Mouse (Mus musculus) kidney, embryonic 16.5 days (tissue): ENCODE measurements around the gene Sema4f. TPM values are rescaled to one million over a fixed set of nuclear protein-coding genes. Genes with fewer than 3 reads are reported as not detected.

ENCODE experiments used
- ATAC-seq: fragments of 200-750 bp; cut with Nextera tagmentation; 2 replicates; pipeline ENCODE4 v1.8.0; 2017; ENCODE audit warnings: moderate TSS enrichment; ENCODE audit not compliant: low FRiP score, low TSS enrichment
- H3K27ac ChIP-seq: fragments of 300-500 bp; sonication (generic); 2 replicates; pipeline ENCODE4 v1.5.1; 2014; ENCODE audit warnings: low read length
- H3K27me3 ChIP-seq: fragments of 300-500 bp; sonication (generic); 2 replicates; pipeline ENCODE4 v1.6.1; 2014; ENCODE audit warnings: low read length, control low read depth, mixed read lengths; ENCODE audit not compliant: insufficient read depth
- H3K36me3 ChIP-seq: fragments of 300-500 bp; sonication (generic); 2 replicates; pipeline ENCODE4 v1.6.1; 2014; ENCODE audit warnings: low read length, control low read depth, mixed read lengths; ENCODE audit not compliant: insufficient read depth
- H3K4me1 ChIP-seq: fragments of 300-500 bp; sonication (generic); 2 replicates; pipeline ENCODE4 v1.6.1; 2014; ENCODE audit warnings: low read length, control low read depth, mixed read lengths; ENCODE audit not compliant: insufficient read depth
- H3K4me2 ChIP-seq: fragments of 300-500 bp; sonication (generic); replicated peaks from 2 replicates; pipeline ENCODE4 v1.6.1; 2014; ENCODE audit warnings: low read depth, low read length
- H3K4me3 ChIP-seq: fragments of 300-500 bp; sonication (generic); 2 replicates; pipeline ENCODE4 v1.5.1; 2014; ENCODE audit warnings: mild to moderate bottlenecking, low read length
- H3K9ac ChIP-seq: fragments of 300-500 bp; sonication (generic); replicated peaks from 2 replicates; pipeline ENCODE4 v1.6.1; 2014; ENCODE audit warnings: low read length
- H3K9me3 ChIP-seq: fragments of 300-500 bp; sonication (generic); 2 replicates; pipeline ENCODE4 v1.6.1; 2016; ENCODE audit warnings: low read length, control low read depth
- WGBS: fragments of 180-500 bp; shearing (Covaris S2); extraction: QIAGEN DNeasy Blood & Tissue Kit; methylation state at CpG from one replicate; pipeline ENCODE4 v1.1.7; 2014; 5-methylcytosine and 5-hydroxymethylcytosine counted together
- polyA plus RNA-seq: library from polyadenylated mRNA; unstranded; fragments of >200 nt; fragmentation: Nextera tagmentation; extraction: Ambion mirVana; gene quantifications from 2 replicates; pipeline ENCODE4 v1.2.1, GENCODE M21; 2015

The Sema4f gene
- polyA plus RNA-seq, result 1.1 and 1.6 TPM in 2 replicates

DNA sequence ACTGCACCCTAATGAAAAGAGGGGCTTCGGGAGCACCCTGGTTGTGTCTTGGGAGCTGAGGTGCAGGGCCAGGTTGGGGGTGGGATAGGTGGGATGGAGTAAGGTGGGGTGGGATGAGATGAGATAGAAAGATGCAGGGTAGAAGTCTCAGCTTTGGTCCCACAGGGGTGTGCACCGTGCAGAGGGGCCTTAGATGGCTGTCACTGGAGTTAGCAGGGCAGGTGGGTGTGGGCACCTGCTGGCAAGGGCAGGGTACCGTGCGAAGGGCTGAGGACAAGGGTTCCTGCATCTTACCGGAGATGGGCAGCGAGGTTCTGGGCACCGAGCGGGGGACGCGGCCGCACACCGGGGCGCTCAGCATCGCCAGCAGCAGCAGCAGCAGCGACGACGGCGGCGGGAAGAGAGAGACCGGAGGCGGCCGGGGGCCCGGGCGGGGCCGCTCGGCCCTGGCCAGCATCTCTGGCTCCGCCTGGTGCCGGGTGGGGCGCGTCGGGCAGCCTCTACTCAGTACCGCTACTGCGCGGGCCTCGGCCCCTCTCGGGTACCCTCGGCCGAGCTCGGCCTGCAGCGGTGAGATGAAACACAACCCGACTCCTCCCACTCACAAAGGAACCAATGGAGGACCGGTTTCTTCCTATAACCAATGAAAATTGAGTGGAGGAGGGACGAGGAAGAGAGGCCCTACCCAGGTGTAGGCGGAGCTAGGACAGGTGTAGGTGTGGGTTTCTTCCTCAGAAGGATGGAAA, at the start of gene Sema4f:
Sema4f (minus strand) TSS at position 603 of the 746 bp plus-strand sequence.
- no peaks in the 10 kb centered on the region for H3K36me3 ChIP-seq
- peak within 1 kb of the TSS; percentile 84 for H3K4me2 ChIP-seq
- 3% methylated on average over 32 of the region's 44 CpGs for WGBS
- H3K4me3 ChIP-seq, result peak within 1 kb of the TSS; percentile 58
- H3K27me3 ChIP-seq, result peaks cover 8% of the 10 kb centered on the region; the same call in 1 of the 2 replicates
- peak within 1 kb of the TSS; percentile 66 for H3K9ac ChIP-seq
- peaks cover 6% of the 10 kb centered on the region; the same call in 1 of the 2 replicates for H3K4me1 ChIP-seq
- ATAC-seq, result peak; percentile 98
- H3K27ac ChIP-seq, result no peak within 1 kb of the TSS
- no peaks in the 10 kb centered on the region for H3K9me3 ChIP-seq

DNA sequence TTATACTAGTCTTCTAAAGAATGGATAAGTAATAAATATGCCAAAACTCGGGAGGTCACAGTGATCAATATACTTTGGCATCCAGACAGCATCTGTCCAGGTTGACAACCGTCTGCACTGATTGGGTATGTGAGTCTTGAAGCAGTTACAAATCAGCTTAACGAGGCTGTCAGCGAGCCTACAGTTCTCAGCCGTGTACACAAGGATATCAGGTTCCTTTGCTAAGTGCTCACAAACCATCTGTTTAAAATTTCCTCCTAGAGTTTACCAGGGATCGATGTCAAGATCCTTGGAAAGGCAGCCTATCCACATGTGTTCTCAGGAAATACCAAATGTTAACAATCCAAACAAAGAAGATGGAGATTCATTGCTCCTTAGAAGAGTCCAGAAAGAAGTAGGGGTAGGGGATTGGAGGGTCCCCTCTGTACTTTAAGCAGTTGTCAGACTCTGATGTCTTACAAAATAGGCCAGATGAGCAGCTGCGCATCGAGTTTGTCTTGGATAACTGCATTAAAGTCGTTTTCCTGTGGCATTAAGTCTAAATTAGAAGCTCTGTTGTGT, 47.9 kb upstream of the Sema4f start:
- Histone ChIP-seq H3K9me3 (no peaks in the 10 kb centered on the region), H3K27me3 (no peaks in the 10 kb centered on the region), H3K4me3 (no peak overlapping the region), H3K4me1 (0 out of 2 replicates have a peak, but pooled peaks cover 3% of the 10 kb centered on the region), H3K9ac (no peak overlapping the region), H3K36me3 (no peaks in the 10 kb centered on the region), H3K27ac (peak overlapping the region; percentile 47; the same call in 1 of the 2 replicates), H3K4me2 (0 out of 2 replicates have a peak overlapping the region, but pooled peaks have one; percentile 16)
- ATAC-seq, result peak; percentile 79; the same call in 1 of the 2 replicates
- WGBS, result 9% methylated on average over 9 of the region's 9 CpGs

DNA sequence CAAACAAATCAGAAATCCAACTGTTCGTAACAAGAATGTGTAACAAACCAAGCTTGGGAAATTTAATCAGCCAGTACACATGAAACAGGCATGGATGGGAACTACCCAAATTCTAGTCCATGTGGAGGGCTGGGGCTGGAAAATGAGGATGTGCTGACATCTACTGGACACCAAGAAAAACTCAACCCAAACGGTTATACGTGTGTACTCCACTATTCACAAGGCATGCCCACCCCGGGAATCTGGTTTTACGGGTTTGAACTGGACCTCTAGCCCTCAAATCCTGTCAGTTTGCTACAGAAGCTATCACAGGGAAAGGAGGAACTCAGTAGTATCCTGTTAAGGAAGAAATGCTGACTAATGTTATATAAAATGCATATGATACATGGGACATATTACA, 31.5 kb upstream of the Sema4f start:
- WGBS, result 4% methylated on average over 5 of the region's 5 CpGs
- H3K9ac ChIP-seq, result no peak overlapping the region
- H3K36me3 ChIP-seq, result no peaks in the 10 kb centered on the region
- H3K4me1 ChIP-seq, result no peaks in the 10 kb centered on the region
- H3K4me2 ChIP-seq, result no peak overlapping the region
- H3K9me3 ChIP-seq, result no peaks in the 10 kb centered on the region
- H3K27me3 ChIP-seq, result no peaks in the 10 kb centered on the region
- peak; percentile 81 for ATAC-seq
- H3K4me3 ChIP-seq, result no peak overlapping the region
- no peak overlapping the region for H3K27ac ChIP-seq

- H3K9me3 ChIP-seq, result no peaks in the 10 kb centered on the region
- no peak overlapping the region for H3K27ac ChIP-seq
Measured at GRCm38 (mm10) chr6:82969249-82970084, 29.9 kb upstream of the Sema4f start.

GRCm38 (mm10) chr6:82961664-82962063, 22.1 kb upstream of the Sema4f start:
- Histone ChIP-seq H3K36me3 (no peaks in the 10 kb centered on the region), H3K4me1 (no peaks in the 10 kb centered on the region), H3K9ac (no peak overlapping the region), H3K4me3 (no peak overlapping the region), H3K27me3 (no peaks in the 10 kb centered on the region), H3K27ac (no peak overlapping the region), H3K9me3 (no peaks in the 10 kb centered on the region), H3K4me2 (no peak overlapping the region)
- 55% methylated on average over 1 of the region's 1 CpGs for WGBS
- no peak for ATAC-seq

More at GRCm38 (mm10) chr6:82969249-82970084, 29.9 kb upstream of the Sema4f start:
- WGBS, result 71% methylated on average over 6 of the region's 6 CpGs
- Histone ChIP-seq H3K4me1 (no peaks in the 10 kb centered on the region), H3K9ac (no peak overlapping the region), H3K27me3 (no peaks in the 10 kb centered on the region), H3K4me3 (no peak overlapping the region), H3K4me2 (no peak overlapping the region), H3K36me3 (no peaks in the 10 kb centered on the region)
- no peak for ATAC-seq

- Histone ChIP-seq H3K27me3 (no peaks in the 10 kb centered on the region), H3K9me3 (no peaks in the 10 kb centered on the region), H3K27ac (0 out of 2 replicates have a peak overlapping the region, but pooled peaks have one; percentile 0), H3K4me2 (no peak overlapping the region), H3K9ac (no peak overlapping the region), H3K4me1 (no peaks in the 10 kb centered on the region), H3K36me3 (no peaks in the 10 kb centered on the region), H3K4me3 (no peak overlapping the region)
- ATAC-seq, result no peak
- 39% methylated on average over 4 of the region's 4 CpGs for WGBS
Measured at GRCm38 (mm10) chr6:82956553-82957251, 17.1 kb upstream of the Sema4f start.

DNA sequence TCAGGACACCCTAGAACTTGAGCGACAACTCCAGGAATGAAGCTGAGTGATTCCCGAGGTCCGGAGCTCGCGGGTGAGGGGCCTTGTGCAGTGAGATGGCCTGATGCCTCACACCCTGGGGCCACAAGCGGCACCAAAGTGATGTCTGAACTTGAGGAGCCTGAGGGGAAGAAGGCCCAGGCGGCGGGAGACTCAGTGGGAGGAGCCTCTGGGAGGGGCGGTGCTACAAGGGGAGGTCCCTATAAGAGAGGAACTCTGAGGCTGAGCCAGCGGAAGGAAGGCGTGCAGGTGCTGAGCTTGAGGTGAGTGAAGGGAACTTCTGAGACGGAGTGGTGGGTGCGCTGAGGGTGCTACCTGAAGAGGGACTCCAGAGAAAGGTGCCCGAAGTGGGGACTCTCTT, 7.1 kb upstream of the Sema4f start, which contains the start of gene M1ap:
M1ap (plus strand) TSS at position 252 of the 400 bp plus-strand sequence.
- Histone ChIP-seq H3K9ac (no peak within 1 kb of the TSS), H3K27ac (no peak within 1 kb of the TSS), H3K27me3 (no peaks in the 10 kb centered on the region), H3K4me1 (no peaks in the 10 kb centered on the region), H3K9me3 (no peaks in the 10 kb centered on the region), H3K4me3 (no peak within 1 kb of the TSS), H3K36me3 (no peaks in the 10 kb centered on the region), H3K4me2 (no peak within 1 kb of the TSS)
- 79% methylated on average over 14 of the region's 14 CpGs for WGBS
- no peak for ATAC-seq

DNA sequence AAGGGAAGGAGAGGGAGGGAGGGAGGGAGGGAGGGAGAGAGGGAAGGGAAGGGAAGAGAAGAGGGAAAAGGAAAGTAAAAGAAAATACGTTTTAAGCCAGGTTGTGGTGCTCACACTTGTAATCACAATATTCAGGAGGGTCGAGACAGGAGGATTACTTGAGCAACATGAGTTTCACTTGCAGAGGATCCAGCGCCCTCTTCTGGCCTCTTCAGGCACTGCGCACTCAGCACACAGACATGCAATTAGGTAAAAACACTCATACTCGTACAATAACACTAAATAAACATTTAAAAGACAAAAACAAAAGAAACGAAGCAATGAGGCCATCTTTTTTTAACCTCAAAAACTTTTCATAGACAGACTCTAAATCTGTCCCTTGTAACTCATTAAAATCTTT, 6.2 kb upstream of the Sema4f start:
- WGBS, result 54% methylated on average over 6 of the region's 6 CpGs
- no peak overlapping the region for H3K9ac ChIP-seq

GRCm38 (mm10) chr6:82940765-82941164, 1.2 kb upstream of the Sema4f start:
- Histone ChIP-seq H3K4me1 (peaks cover 6% of the 10 kb centered on the region; the same call in 1 of the 2 replicates), H3K4me3 (no peak overlapping the region), H3K9ac (no peak overlapping the region), H3K9me3 (no peaks in the 10 kb centered on the region), H3K27me3 (peaks cover 8% of the 10 kb centered on the region; the same call in 1 of the 2 replicates), H3K4me2 (no peak overlapping the region), H3K36me3 (no peaks in the 10 kb centered on the region), H3K27ac (no peak overlapping the region)
- ATAC-seq, result no peak
- WGBS, result 81% methylated on average over 3 of the region's 3 CpGs

More for the DNA sequence above, 6.2 kb upstream of the Sema4f start:
- Histone ChIP-seq H3K9me3 (no peaks in the 10 kb centered on the region), H3K27me3 (no peaks in the 10 kb centered on the region), H3K27ac (no peak overlapping the region), H3K4me1 (no peaks in the 10 kb centered on the region), H3K4me3 (no peak overlapping the region), H3K4me2 (no peak overlapping the region), H3K36me3 (no peaks in the 10 kb centered on the region)
- ATAC-seq, result no peak
